Mouse (Mus musculus): ENCODE measurements around the gene Fcgr1.
A peak's percentile ranks its signal among the peaks of the same experiment; 100 is the strongest.
"Not testable (repeated sequence)": the region's sequence is repeated elsewhere in the genome, so short reads cannot be mapped to it uniquely, and the experiment has no call there.

Gene Fcgr1

GRCm38 (mm10) chr3:96247356-96248140 is 46.2 kb downstream of the Fcgr1 start:
- DNase-seq (ENCODE audit: low spot score), result no peak

GRCm38 (mm10) chr3:96246427-96246856 is 47.3 kb downstream of the Fcgr1 start, which contains the start of gene Hist2h3c1:
Hist2h3c1 (plus strand) TSS chr3:96246685.
- DNase-seq (ENCODE audit: low spot score), result not testable (repeated sequence)

- not testable (repeated sequence) for DNase-seq (ENCODE audit: low spot score)
Observed at GRCm38 (mm10) chr3:96246018-96246417, 47.8 kb downstream of the Fcgr1 start.

GRCm38 (mm10) chr3:96245003-96245886 is 48.5 kb downstream of the Fcgr1 start, which contains the start of gene Hist2h2aa1:
Hist2h2aa1 (plus strand) TSS chr3:96245497.
- peak; percentile 73 for DNase-seq (ENCODE audit: low spot score)

GRCm38 (mm10) chr3:96243921-96244572 is 49.7 kb downstream of the Fcgr1 start:
- no peak for DNase-seq (ENCODE audit: low spot score)

GRCm38 (mm10) chr3:96240799-96241197 is 53.0 kb downstream of the Fcgr1 start:
- no peak for DNase-seq (ENCODE audit: low spot score)

- DNase-seq (ENCODE audit: low spot score), result peak; percentile 93
Observed at GRCm38 (mm10) chr3:96239949-96240798, 53.6 kb downstream of the Fcgr1 start, which contains the start of gene Hist2h2aa2. Hist2h2aa2 (minus strand) TSS chr3:96240276.

GRCm38 (mm10) chr3:96238954-96239793 is 54.6 kb downstream of the Fcgr1 start, which contains the start of gene Hist2h3c2:
Hist2h3c2 (minus strand) TSS chr3:96239127.
- not testable (repeated sequence) for DNase-seq (ENCODE audit: low spot score)

GRCm38 (mm10) chr3:96237904-96238511 is 55.8 kb downstream of the Fcgr1 start:
- DNase-seq (ENCODE audit: low spot score), result no peak

GRCm38 (mm10) chr3:96237335-96237903 is 56.4 kb downstream of the Fcgr1 start:
- no peak for DNase-seq (ENCODE audit: low spot score)

- no peak for DNase-seq (ENCODE audit: low spot score)
Observed at GRCm38 (mm10) chr3:96236834-96237334, 56.9 kb downstream of the Fcgr1 start.

- DNase-seq (ENCODE audit: low spot score), result no peak
Observed at GRCm38 (mm10) chr3:96235836-96236235, 57.9 kb downstream of the Fcgr1 start.

- no peak for DNase-seq (ENCODE audit: low spot score)
Observed at GRCm38 (mm10) chr3:96234914-96235313, 58.9 kb downstream of the Fcgr1 start.
